Mouse (Mus musculus) CD4-positive helper T cell, adult 2 months (primary cell): ENCODE results near the gene Evx2.

Experiments used
- DNase-seq: peaks from one replicate; pipeline ENCODE4 v3.0.0-alpha.2; 2012; ENCODE audit warnings: low read depth, missing footprints, low spot score

Gene Evx2

GRCm38 (mm10) chr2:74620368-74620767 lies 39.0 kb downstream of the Evx2 start:
- no peak for DNase-seq

- DNase-seq: no peak
These were observed 39.6 kb downstream of the Evx2 start for GRCm38 (mm10) chr2:74619676-74620246.

GRCm38 (mm10) chr2:74617706-74618105 lies 41.7 kb downstream of the Evx2 start:
- DNase-seq: no peak

- no peak for DNase-seq
These were observed 48.0 kb downstream of the Evx2 start for GRCm38 (mm10) chr2:74611406-74611805.

GRCm38 (mm10) chr2:74609350-74609749 lies 50.0 kb downstream of the Evx2 start:
- no peak for DNase-seq

GRCm38 (mm10) chr2:74606087-74606760 lies 53.1 kb downstream of the Evx2 start:
- no peak for DNase-seq

GRCm38 (mm10) chr2:74604011-74604410 lies 55.3 kb downstream of the Evx2 start:
- DNase-seq: no peak
